Mouse (Mus musculus) heart, embryonic 14.5 days (tissue): ENCODE measurements around the gene Ssh1. TPM values are rescaled to one million over a fixed set of nuclear protein-coding genes. Genes with fewer than 3 reads are reported as not detected.
A peak's percentile ranks its signal among the peaks of the same experiment; 100 is the strongest.

Source experiments
- ATAC-seq: fragments of 200-750 bp; cut with Nextera tagmentation; 2 replicates; pipeline ENCODE4 v1.8.0; 2017; ENCODE audit warnings: low read depth, moderate TSS enrichment; ENCODE audit not compliant: insufficient number of reproducible peaks, insufficient read depth, low FRiP score
- H3K27ac ChIP-seq, 2 experiments: fragments of 200-500 bp in 1 of 2; fragments of 300-500 bp in 1 of 2; sonication (generic) in 1 of 2; replicated peaks in 1 of 2; 2 replicates each; pipeline ENCODE4 v1.5.1; 2012 to 2014; ENCODE audit warnings: low read depth in 2 of 2, low read length in 2 of 2, control low read depth in 1 of 2, mild to moderate bottlenecking in 1 of 2, mixed read lengths in 1 of 2; ENCODE audit not compliant: control insufficient read depth in 1 of 2, insufficient read depth in 1 of 2
- H3K27me3 ChIP-seq: fragments of 300-500 bp; sonication (generic); 2 replicates; pipeline ENCODE4 v1.6.1; 2014; ENCODE audit warnings: mild to moderate bottlenecking, low read length, control low read depth; ENCODE audit not compliant: control insufficient read depth, insufficient read depth
- H3K36me3 ChIP-seq: fragments of 300-500 bp; sonication (generic); 2 replicates; pipeline ENCODE4 v1.6.1; 2014; ENCODE audit warnings: mild to moderate bottlenecking, control low read depth, low read length, mixed read lengths; ENCODE audit not compliant: control insufficient read depth, insufficient read depth
- H3K4me1 ChIP-seq, 2 experiments: fragments of 200-500 bp in 1 of 2; fragments of 300-500 bp in 1 of 2; sonication (generic) in 1 of 2; 2 replicates each; pipeline ENCODE4 v1.6.1; 2012 to 2014; ENCODE audit warnings: low read length in 2 of 2, control low read depth in 1 of 2, mixed read lengths in 1 of 2; ENCODE audit not compliant: control insufficient read depth in 2 of 2, insufficient read depth in 2 of 2
- H3K4me2 ChIP-seq: fragments of 300-500 bp; sonication (generic); 2 replicates; pipeline ENCODE4 v1.6.1; 2014; ENCODE audit warnings: mild to moderate bottlenecking, low read length
- H3K4me3 ChIP-seq, 2 experiments: fragments of 200-500 bp in 1 of 2; fragments of 300-500 bp in 1 of 2; sonication (generic) in 1 of 2; 2 replicates each; pipeline ENCODE4 v1.5.1; 2012 to 2014; ENCODE audit warnings: low read length in 2 of 2, mild to moderate bottlenecking in 2 of 2, control low read depth in 1 of 2, low read depth in 1 of 2, moderate library complexity in 1 of 2; ENCODE audit not compliant: control insufficient read depth in 1 of 2, insufficient read depth in 1 of 2
- H3K9ac ChIP-seq: fragments of 300-500 bp; sonication (generic); 2 replicates; pipeline ENCODE4 v1.6.1; 2014; ENCODE audit warnings: mild to moderate bottlenecking, low read length
- H3K9me3 ChIP-seq: fragments of 300-500 bp; sonication (generic); 2 replicates; pipeline ENCODE4 v1.6.1; 2016; ENCODE audit warnings: low read length, control low read depth; ENCODE audit not compliant: control insufficient read depth
- WGBS: fragments of 180-500 bp; shearing (Covaris S2); extraction: QIAGEN DNeasy Blood & Tissue Kit; methylation state at CpG from one replicate; pipeline ENCODE4 v1.1.7; 2014; 5-methylcytosine and 5-hydroxymethylcytosine counted together
- polyA plus RNA-seq: library from polyadenylated mRNA; unstranded; fragments of >200 nt; fragmentation: Nextera tagmentation; extraction: Ambion mirVana; gene quantifications from 2 replicates; pipeline ENCODE4 v1.2.1, GENCODE M21; 2014

Ssh1 gene
- polyA plus RNA-seq, 1 experiment from 2014 or later = 16.4 TPM

- ATAC-seq = no peak
- H3K27me3 ChIP-seq = no peaks in the 10 kb centered on the region
- 47% methylated on average over 10 of the region's 10 CpGs for WGBS
- peaks cover 75% of the 10 kb centered on the region for H3K36me3 ChIP-seq
- no peak overlapping the region for H3K4me3 ChIP-seq
- no peak overlapping the region for H3K4me2 ChIP-seq
- no peaks in the 10 kb centered on the region for H3K9me3 ChIP-seq
- peak overlapping the region; percentile 60; the same call in 1 of the 2 replicates for H3K9ac ChIP-seq
- peak overlapping the region; percentile 66 to 79 for H3K27ac ChIP-seq
- H3K4me1 ChIP-seq = peaks cover 22 to 41% of the 10 kb centered on the region in 2 experiments
Observed at GRCm38 (mm10) chr5:113952519-113952918, 41.2 kb downstream of the Ssh1 start.

- WGBS = 8% methylated on average over 11 of the region's 11 CpGs
- Histone ChIP-seq H3K9me3 (no peaks in the 10 kb centered on the region), H3K4me1 (peaks cover 22 to 41% of the 10 kb centered on the region in 2 experiments), H3K36me3 (peaks cover 74% of the 10 kb centered on the region), H3K27ac (peak overlapping the region; percentile 72 to 79), H3K4me2 (0 out of 2 replicates have a peak overlapping the region, but pooled peaks have one; percentile 1), H3K27me3 (no peaks in the 10 kb centered on the region), H3K4me3 (no peak overlapping the region), H3K9ac (peak overlapping the region; percentile 60)
- peak; percentile 19; the same call in 1 of the 2 replicates for ATAC-seq
Observed at GRCm38 (mm10) chr5:113951693-113952071, 42.0 kb downstream of the Ssh1 start.

- Histone ChIP-seq H3K36me3 (peaks cover 80% of the 10 kb centered on the region), H3K4me1 (peaks cover 22 to 41% of the 10 kb centered on the region in 2 experiments), H3K27ac (peak overlapping the region; percentile 72 to 79), H3K9me3 (no peaks in the 10 kb centered on the region), H3K4me3 (no peak overlapping the region), H3K9ac (peak overlapping the region; percentile 60), H3K27me3 (no peaks in the 10 kb centered on the region), H3K4me2 (0 out of 2 replicates have a peak overlapping the region, but pooled peaks have one; percentile 1)
- 56% methylated on average over 19 of the region's 19 CpGs for WGBS
- ATAC-seq = peak; percentile 17; the same call in 1 of the 2 replicates
Observed at GRCm38 (mm10) chr5:113950786-113951692, 42.7 kb downstream of the Ssh1 start.

DNA sequence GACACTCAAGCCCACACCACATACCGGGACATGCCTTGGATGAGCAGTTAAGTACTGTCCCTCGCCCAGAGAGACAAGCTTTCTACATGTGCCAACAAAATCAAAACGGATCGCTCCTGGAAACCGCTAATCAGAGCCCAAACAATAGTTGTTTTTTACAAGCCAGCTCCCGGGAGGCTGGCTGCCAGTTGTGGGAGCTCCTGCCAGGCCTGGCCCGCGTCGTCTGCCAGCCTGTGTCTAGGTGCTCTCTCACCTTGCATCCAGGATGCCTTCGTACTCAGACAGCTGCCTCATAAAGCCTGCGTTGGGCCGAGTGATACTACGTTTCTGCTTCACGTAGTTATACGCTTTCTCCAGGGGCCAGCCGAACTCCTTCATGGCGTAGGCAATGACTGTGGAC is 43.6 kb downstream of the Ssh1 start:
- Histone ChIP-seq H3K9me3 (no peaks in the 10 kb centered on the region), H3K9ac (no peak overlapping the region), H3K27ac (peak overlapping the region in 1 of 2 experiments; percentile 79; a peak in 1 of 4 replicates), H3K36me3 (peaks cover 82% of the 10 kb centered on the region), H3K27me3 (no peaks in the 10 kb centered on the region), H3K4me1 (peaks cover 22 to 36% of the 10 kb centered on the region in 2 experiments), H3K4me2 (no peak overlapping the region), H3K4me3 (no peak overlapping the region)
- WGBS = 83% methylated on average over 17 of the region's 17 CpGs
- ATAC-seq = no peak

GRCm38 (mm10) chr5:113947280-113947679 is 46.4 kb downstream of the Ssh1 start:
- no peak overlapping the region for H3K9ac ChIP-seq
- H3K27me3 ChIP-seq = no peaks in the 10 kb centered on the region
- H3K4me2 ChIP-seq = no peak overlapping the region
- no peak overlapping the region for H3K4me3 ChIP-seq
- peaks cover 87% of the 10 kb centered on the region for H3K36me3 ChIP-seq
- H3K4me1 ChIP-seq = peaks cover 14 to 18% of the 10 kb centered on the region in 2 experiments
- 70% methylated on average over 2 of the region's 2 CpGs for WGBS
- no peak for ATAC-seq
- no peak overlapping the region for H3K27ac ChIP-seq
- H3K9me3 ChIP-seq = no peaks in the 10 kb centered on the region

DNA sequence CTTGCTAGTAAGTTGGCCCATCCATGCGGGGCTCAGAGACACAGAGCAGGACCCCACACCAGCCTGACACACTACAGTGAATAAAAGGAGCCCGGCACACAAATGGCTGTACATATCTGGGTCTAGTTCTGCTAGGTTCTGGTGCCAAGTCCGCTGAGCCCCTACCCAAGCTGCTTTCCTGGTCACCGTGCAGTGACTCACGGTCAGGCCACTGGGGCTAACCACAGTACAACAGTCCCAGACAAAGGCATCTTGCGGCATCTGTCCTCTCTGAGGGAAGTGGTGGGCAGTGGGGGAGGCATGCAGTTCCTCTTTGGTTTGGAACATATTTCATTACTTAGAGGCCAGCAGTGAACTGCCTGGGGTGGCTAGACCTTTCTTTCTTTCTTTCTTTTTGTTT is 48.6 kb downstream of the Ssh1 start:
- Histone ChIP-seq H3K9me3 (no peaks in the 10 kb centered on the region), H3K9ac (no peak overlapping the region), H3K4me3 (no peak overlapping the region), H3K27ac (no peak overlapping the region; a peak in 1 of 4 replicates), H3K36me3 (peaks cover 96% of the 10 kb centered on the region), H3K27me3 (no peaks in the 10 kb centered on the region), H3K4me2 (no peak overlapping the region), H3K4me1 (no peaks in the 10 kb centered on the region)
- no peak for ATAC-seq
- whole genome bisulfite sequencing = 93% methylated on average over 6 of the region's 6 CpGs

DNA sequence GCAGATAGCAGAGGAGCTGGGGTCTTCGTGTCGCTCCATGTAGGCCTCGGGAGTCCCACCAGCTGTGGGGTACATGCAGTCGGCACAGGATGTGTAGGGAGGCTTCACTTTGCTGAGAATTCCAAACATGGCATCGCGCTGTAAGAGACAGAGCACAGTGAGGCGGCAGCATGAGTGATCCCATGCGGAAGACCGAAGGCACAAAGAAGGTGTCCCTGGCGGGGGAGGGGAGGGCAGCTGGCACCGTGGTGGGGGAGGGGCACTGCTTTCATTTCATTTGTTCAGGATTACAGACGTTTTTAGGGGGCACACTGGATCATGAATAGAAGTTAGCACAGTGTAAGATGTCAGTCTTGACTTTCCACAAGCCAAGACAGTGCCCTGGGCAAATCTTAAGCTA is 50.4 kb downstream of the Ssh1 start:
- WGBS = 76% methylated on average over 12 of the region's 12 CpGs
- Histone ChIP-seq H3K4me3 (no peak overlapping the region), H3K4me1 (peaks cover 3 to 5% of the 10 kb centered on the region in 2 experiments), H3K36me3 (peaks cover 87% of the 10 kb centered on the region), H3K27me3 (no peaks in the 10 kb centered on the region), H3K9me3 (no peaks in the 10 kb centered on the region), H3K27ac (no peak overlapping the region), H3K9ac (no peak overlapping the region), H3K4me2 (no peak overlapping the region)
- ATAC-seq = no peak
